Mouse (Mus musculus): ENCODE data around the gene Ctsc. TPM values are rescaled to one million over a fixed set of nuclear protein-coding genes. Genes with fewer than 3 reads are reported as not detected.

Ctsc gene
- total RNA-seq, 2 experiments from 2014 or later = 41.6 to 50.7 TPM

GRCm38 (mm10) chr7:88310398-88311180 is 32.7 kb downstream of the Ctsc start:
- peak; percentile 19 for DNase-seq
- intact Hi-C loops (cut with DNase I) = no loop called here
- Histone ChIP-seq H3K4me3 (no peak overlapping the region), H3K27ac (peak overlapping the region; percentile 84)
- no peak for TF ChIP-seq CTCF (IDR thresholded peaks at IDR 0.05)

DNA sequence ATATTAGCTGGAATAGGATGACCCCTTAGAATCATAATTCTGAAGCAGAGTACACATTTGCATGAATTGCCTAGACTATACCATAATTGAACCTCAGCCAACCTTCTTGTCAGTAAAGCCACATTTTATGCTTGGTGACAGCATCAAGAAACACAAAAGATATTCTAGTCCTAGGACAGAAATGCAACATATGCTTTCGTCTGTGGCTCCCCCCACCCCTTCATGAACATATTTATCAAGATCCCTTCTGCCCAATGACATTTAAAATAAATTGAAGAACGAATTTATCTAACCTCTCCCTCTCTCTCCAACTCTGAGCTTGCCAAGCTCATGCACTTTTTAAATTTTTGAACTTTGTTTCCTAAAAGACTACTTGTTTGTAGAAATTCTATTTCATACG is 38.5 kb downstream of the Ctsc start:
- intact Hi-C loops (cut with DNase I) = no loop called here
- H3K4me3 ChIP-seq = no peak overlapping the region
- no peak for DNase-seq
- H3K27ac ChIP-seq = no peak overlapping the region
- no peak for TF ChIP-seq CTCF (IDR thresholded peaks at IDR 0.05)

DNA sequence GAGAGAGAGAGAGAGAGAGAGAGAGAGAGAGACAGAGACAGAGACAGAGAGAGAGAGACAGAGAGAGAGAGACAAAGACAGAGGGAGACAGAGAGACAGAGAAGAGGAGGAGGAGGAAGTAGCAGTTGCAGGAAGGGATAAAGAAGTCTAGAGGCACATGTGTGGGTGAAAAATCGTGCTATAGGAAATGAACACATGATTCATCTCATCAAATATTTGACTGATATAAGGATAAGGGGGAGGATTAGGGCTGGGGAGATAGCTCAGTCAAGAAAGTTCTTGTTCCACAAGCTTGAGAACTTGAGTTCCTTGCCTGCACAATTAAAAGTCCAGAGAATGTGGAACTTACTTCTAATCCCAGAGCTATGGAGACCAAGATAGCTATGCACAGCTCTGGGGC is 40.6 kb downstream of the Ctsc start:
- DNase-seq = no peak
- TF ChIP-seq CTCF (IDR thresholded peaks at IDR 0.05) = no peak
- intact Hi-C loops (cut with DNase I) = no loop called here
- H3K4me3 ChIP-seq = no peak overlapping the region
- no peak overlapping the region for H3K27ac ChIP-seq

DNA sequence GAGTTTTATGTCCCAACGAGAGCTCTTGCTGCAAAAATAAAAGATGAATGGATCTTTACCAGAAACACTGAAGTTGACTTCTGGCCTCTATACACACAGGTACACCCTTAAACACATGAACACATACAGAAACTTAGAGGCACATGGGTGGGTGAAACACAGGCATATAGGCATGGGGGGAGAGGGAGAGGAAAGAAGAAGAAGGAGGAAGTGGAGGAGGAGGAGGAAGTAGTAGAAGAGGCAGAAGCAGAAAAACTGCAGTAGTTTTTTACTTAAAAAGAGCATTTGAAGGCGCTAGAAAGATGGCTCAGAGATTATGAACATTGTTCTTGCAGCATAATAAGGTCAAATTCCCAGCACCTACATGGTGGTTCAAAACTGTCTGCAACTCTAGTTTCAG is 41.0 kb downstream of the Ctsc start:
- intact Hi-C loops (cut with DNase I) = no loop called here
- TF ChIP-seq CTCF (IDR thresholded peaks at IDR 0.05) = no peak
- Histone ChIP-seq H3K4me3 (no peak overlapping the region), H3K27ac (no peak overlapping the region)
- DNase-seq = no peak

DNA sequence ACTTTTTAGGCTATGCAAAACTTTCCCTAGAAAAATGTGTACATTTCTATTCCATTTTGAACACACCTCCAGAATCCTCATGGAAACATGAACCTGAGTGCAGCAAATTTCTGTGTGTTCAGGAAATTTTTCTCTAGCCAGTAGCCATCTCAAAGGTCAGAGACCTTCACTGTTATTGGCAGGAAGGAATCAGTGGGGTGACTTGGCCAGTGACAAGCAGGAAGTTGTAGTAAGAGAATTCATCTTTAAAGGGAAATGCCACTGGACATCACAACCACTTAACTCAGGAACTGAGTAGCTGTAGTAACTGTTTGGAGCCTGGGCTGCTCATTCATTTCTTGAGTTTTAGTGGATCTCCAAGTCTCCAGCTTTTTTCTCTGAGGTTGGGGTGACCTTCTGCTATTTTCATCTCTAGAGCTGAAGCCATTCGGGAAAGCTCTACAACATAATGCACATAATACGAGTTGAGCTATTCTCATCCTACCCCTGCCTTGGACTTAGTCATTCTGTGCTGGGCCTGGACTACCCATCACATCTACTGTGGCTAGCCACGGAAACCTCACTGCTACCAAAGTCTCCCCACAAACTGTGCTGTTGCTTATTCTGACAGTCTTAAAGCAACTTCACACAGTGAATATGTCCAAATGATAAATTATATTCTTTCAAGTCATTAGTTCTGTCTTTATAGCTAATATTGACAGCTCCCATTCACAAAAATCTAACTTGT is 41.7 kb downstream of the Ctsc start:
- intact Hi-C loops (cut with DNase I) = no loop called here
- no peak for TF ChIP-seq CTCF (IDR thresholded peaks at IDR 0.05)
- DNase-seq = no peak

GRCm38 (mm10) chr7:88320628-88321336 is 42.9 kb downstream of the Ctsc start:
- Histone ChIP-seq H3K27ac (no peak overlapping the region), H3K4me3 (no peak overlapping the region)
- intact Hi-C loops (cut with DNase I) = no loop called here
- no peak for TF ChIP-seq CTCF (IDR thresholded peaks at IDR 0.05)
- DNase-seq = no peak

More for the DNA sequence above, 41.7 kb downstream of the Ctsc start:
- Histone ChIP-seq H3K4me3 (no peak overlapping the region), H3K27ac (no peak overlapping the region)

GRCm38 (mm10) chr7:88322431-88322830 is 44.5 kb downstream of the Ctsc start:
- TF ChIP-seq CTCF (IDR thresholded peaks at IDR 0.05) = no peak
- no peak overlapping the region for H3K4me3 ChIP-seq
- no peak for DNase-seq
- H3K27ac ChIP-seq = no peak overlapping the region
- intact Hi-C loops (cut with DNase I) = no loop called here

DNA sequence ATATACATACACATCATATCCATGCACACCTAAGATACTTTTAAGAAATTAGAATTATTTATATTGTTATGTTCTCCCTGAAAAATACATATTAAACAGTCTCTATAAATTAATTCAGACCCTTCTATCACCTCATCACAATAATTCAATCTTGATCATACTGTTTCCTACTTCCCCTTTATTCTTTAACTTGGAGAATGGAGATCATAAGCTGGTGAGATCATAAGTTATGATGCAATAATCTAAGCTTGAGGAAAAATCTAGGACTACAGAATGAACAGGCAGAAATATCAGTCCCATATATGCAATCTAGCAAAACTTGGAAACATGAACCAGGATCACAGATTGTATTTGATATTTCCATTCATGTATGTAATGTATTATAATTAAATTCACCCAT is 49.6 kb downstream of the Ctsc start:
- Histone ChIP-seq H3K4me3 (no peak overlapping the region), H3K27ac (no peak overlapping the region)
- TF ChIP-seq CTCF (IDR thresholded peaks at IDR 0.05) = no peak
- DNase-seq = no peak
- intact Hi-C loops (cut with DNase I) = no loop called here

DNA sequence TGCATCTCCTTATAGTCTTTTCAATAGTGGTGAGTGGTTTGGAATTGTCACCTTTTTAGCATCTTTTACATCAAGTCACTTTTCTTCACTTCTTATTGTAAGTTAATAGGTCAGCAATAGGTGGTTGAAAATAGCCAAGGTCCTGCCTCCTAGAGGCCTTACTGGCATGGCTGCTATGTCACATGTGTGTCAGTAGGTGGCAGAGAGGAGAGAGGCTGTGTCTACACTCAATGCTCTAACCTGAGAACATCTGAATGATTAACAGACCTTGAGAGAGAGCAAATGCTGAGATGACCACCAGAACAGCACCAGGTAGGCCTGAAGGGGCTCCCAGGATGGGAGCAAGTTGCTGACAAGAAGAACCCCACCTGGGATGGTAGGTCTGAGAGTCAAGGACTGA is 65.9 kb downstream of the Ctsc start:
- no peak overlapping the region for H3K4me3 ChIP-seq
- DNase-seq = no peak
- intact Hi-C loops (cut with DNase I) = no loop called here
- no peak overlapping the region for H3K27ac ChIP-seq
- peak; percentile 48 for TF ChIP-seq CTCF (IDR thresholded peaks at IDR 0.05)

DNA sequence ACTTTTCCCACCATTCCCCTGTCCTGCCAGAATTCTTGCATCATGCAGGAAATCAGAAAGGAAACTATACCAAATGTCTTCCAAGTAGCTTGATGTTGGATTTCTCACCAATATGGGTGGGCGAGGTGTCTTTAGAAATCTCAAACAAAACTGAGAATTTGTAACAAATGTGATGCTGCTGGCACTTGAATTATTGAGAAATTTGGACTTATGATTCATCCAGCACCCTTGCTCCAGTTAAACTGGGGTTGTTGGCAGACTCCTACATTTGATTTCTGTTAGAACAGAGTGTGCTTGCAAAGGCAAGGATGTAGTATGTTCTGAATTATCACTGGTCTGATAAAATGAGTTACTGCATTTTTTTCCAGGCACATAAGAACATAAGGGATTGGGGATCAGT is 68.2 kb downstream of the Ctsc start:
- no peak for TF ChIP-seq CTCF (IDR thresholded peaks at IDR 0.05)
- intact Hi-C loops (cut with DNase I) = no loop called here
- no peak for DNase-seq
- no peak overlapping the region for H3K27ac ChIP-seq
- H3K4me3 ChIP-seq = no peak overlapping the region

DNA sequence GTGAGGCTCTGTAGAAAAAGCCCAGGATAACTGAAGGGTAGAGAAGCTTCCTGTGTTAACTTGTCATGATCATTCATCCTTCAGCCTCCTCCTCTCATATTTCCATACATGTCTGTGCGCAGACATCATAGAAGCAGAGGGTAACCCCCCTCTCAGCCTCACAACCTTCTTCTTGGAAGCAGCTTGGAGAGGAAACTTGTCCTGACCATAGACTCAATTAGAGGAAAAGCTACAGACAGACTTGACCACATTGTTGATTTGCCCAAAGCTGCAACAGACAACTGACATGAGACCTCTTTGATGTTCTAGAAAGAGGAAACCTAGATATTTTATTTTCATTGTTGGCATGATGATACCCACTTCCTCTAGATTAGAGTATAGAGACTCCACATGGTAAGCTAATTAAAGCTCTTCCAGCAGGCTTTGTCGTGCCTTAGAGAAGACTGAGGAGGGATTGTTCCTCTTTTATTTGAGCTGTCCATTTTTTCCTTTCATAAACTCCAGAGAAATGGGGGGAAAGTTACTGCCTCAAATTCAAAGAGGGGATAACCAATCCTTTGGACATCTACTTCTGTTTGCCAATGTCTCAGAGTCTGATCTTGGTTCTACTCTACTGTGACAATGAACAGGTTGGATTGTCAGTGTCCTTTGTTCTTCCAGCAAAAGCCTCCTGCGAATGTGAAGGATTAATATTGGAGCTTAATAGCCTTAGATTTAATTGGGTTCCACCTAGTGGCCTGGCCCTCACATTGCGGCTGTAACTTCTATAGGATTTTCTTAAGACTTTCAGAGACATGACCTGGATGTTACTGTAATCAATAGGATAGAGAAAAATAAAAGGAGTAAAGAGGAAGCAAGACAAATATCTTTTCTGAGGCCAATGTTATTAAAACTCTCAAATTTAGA is 79.2 kb downstream of the Ctsc start:
- DNase-seq = peak; percentile 21
- Histone ChIP-seq H3K27ac (no peak overlapping the region), H3K4me3 (no peak overlapping the region)
- TF ChIP-seq CTCF (IDR thresholded peaks at IDR 0.05) = peak; percentile 78
- intact Hi-C loops (cut with DNase I) = loop anchor here (2.0 to 5.0 kb wide), 2 partner anchors 142 to 260 kb away; no protein-coding TSS in a partner anchor

Data from gastrocnemius, adult 2 months (tissue).